Mouse (Mus musculus) lung, embryonic 15.5 days (tissue): ENCODE measurements at regions not wholly inside any gene's neighbourhood (a gene's known extent, or its start where the extent isn't known, plus 50 kb on each side); places are given as distances from the start of the nearest gene placed in this dataset.
"Not testable (repeated sequence)": the region's sequence is repeated elsewhere in the genome, so short reads cannot be mapped to it uniquely, and the experiment has no call there.

Experiments
- ATAC-seq: fragments of 200-750 bp; cut with Nextera tagmentation; 2 replicates; pipeline ENCODE4 v1.8.0; 2017; ENCODE audit warnings: moderate number of reproducible peaks, borderline replicate concordance; ENCODE audit not compliant: low FRiP score, low TSS enrichment; ENCODE audit errors: extremely low read depth
- H3K27ac ChIP-seq: fragments of 300-500 bp; sonication (generic); 2 replicates; pipeline ENCODE4 v1.5.1; 2015; ENCODE audit warnings: moderate library complexity, mild to moderate bottlenecking, inconsistent platforms
- H3K27me3 ChIP-seq: fragments of 300-500 bp; sonication (generic); 2 replicates; pipeline ENCODE4 v1.6.1; 2015; ENCODE audit warnings: inconsistent platforms
- H3K36me3 ChIP-seq: fragments of 300-500 bp; sonication (generic); 2 replicates; pipeline ENCODE4 v1.6.1; 2015; ENCODE audit warnings: inconsistent platforms
- H3K4me1 ChIP-seq: fragments of 300-500 bp; sonication (generic); 2 replicates; pipeline ENCODE4 v1.6.1; 2015; ENCODE audit warnings: inconsistent platforms
- H3K4me2 ChIP-seq: fragments of 300-500 bp; sonication (generic); 2 replicates; pipeline ENCODE4 v1.6.1; 2015; ENCODE audit warnings: inconsistent platforms, mild to moderate bottlenecking, moderate library complexity
- H3K4me3 ChIP-seq: fragments of 300-500 bp; sonication (generic); 2 replicates; pipeline ENCODE4 v1.5.1; 2015; ENCODE audit warnings: mild to moderate bottlenecking, inconsistent platforms
- H3K9ac ChIP-seq: fragments of 300-500 bp; sonication (generic); 2 replicates; pipeline ENCODE4 v1.6.1; 2015; ENCODE audit warnings: inconsistent platforms
- H3K9me3 ChIP-seq: fragments of 300-500 bp; sonication (generic); 2 replicates; pipeline ENCODE4 v1.6.1; 2016; ENCODE audit warnings: inconsistent platforms
- WGBS: fragments of 180-500 bp; shearing (Covaris S2); methylation state at CpG from one replicate; pipeline ENCODE4 v1.1.7; 2015; 5-methylcytosine and 5-hydroxymethylcytosine counted together

- H3K4me1 ChIP-seq, H3K4me2 ChIP-seq, H3K4me3 ChIP-seq, H3K27me3 ChIP-seq, ATAC-seq, H3K36me3 ChIP-seq, H3K9ac ChIP-seq, H3K9me3 ChIP-seq, H3K27ac ChIP-seq: not testable (repeated sequence)
- WGBS: 72% methylated on average over 2 of the region's 2 CpGs
These were observed 397.4 kb downstream of the Grxcr1 start for GRCm38 (mm10) chr5:68428822-68429548.

- WGBS: 59% methylated on average over 2 of the region's 2 CpGs
- no peak for ATAC-seq
- H3K27ac ChIP-seq: no peak overlapping the region
- no peak overlapping the region for H3K9ac ChIP-seq
- no peak overlapping the region for H3K4me3 ChIP-seq
- no peaks in the 10 kb centered on the region for H3K4me1 ChIP-seq
- H3K27me3 ChIP-seq: no peaks in the 10 kb centered on the region
- H3K9me3 ChIP-seq: no peaks in the 10 kb centered on the region
- no peak overlapping the region for H3K4me2 ChIP-seq
- H3K36me3 ChIP-seq: no peaks in the 10 kb centered on the region
These were observed 438.5 kb downstream of the Grxcr1 start for GRCm38 (mm10) chr5:68470162-68470561.

GRCm38 (mm10) chr5:68471300-68471699 lies 439.7 kb downstream of the Grxcr1 start:
- H3K9me3 ChIP-seq, H3K36me3 ChIP-seq, H3K27me3 ChIP-seq, H3K4me3 ChIP-seq, H3K27ac ChIP-seq, H3K9ac ChIP-seq, H3K4me2 ChIP-seq, H3K4me1 ChIP-seq: not testable (repeated sequence)
- peak; percentile 52; the same call in 1 of the 2 replicates for ATAC-seq
- WGBS: 54% methylated on average over 6 of the region's 6 CpGs
